Mouse (Mus musculus): ENCODE results near the gene Gm49673. TPM values are rescaled to one million over a fixed set of nuclear protein-coding genes. Genes with fewer than 3 reads are reported as not detected.
"Not testable (repeated sequence)": the region's sequence is repeated elsewhere in the genome, so short reads cannot be mapped to it uniquely, and the experiment has no call there.

The Gm49673 gene
- polyA plus RNA-seq, 2 experiments from 2014 or later, result not detected

GRCm38 (mm10) chr17:8129578-8129977, 18.0 kb downstream of the Gm49673 start:
- not testable (repeated sequence) for ATAC-seq

GRCm38 (mm10) chr17:8128326-8128993, 19.1 kb downstream of the Gm49673 start:
- ATAC-seq, result peak; percentile 93

GRCm38 (mm10) chr17:8124586-8124985, 23.0 kb downstream of the Gm49673 start:
- ATAC-seq, result not testable (repeated sequence)

GRCm38 (mm10) chr17:8122974-8123373, 24.6 kb downstream of the Gm49673 start:
- ATAC-seq, result not testable (repeated sequence)

GRCm38 (mm10) chr17:8116928-8117327, 30.7 kb downstream of the Gm49673 start:
- ATAC-seq, result not testable (repeated sequence)

GRCm38 (mm10) chr17:8116378-8116777, 31.2 kb downstream of the Gm49673 start:
- peak; percentile 59 for ATAC-seq

- peak; percentile 79 for ATAC-seq
Observed at GRCm38 (mm10) chr17:8112199-8112598, 35.4 kb downstream of the Gm49673 start.

GRCm38 (mm10) chr17:8101297-8101609, 46.3 kb downstream of the Gm49673 start:
- ATAC-seq, result not testable (repeated sequence)

- ATAC-seq, result not testable (repeated sequence)
Observed at GRCm38 (mm10) chr17:8100405-8101296, 46.9 kb downstream of the Gm49673 start.

GRCm38 (mm10) chr17:8096199-8096598, 51.4 kb downstream of the Gm49673 start:
- not testable (repeated sequence) for ATAC-seq

GRCm38 (mm10) chr17:8095653-8096052, 51.9 kb downstream of the Gm49673 start:
- not testable (repeated sequence) for ATAC-seq

- ATAC-seq, result peak; percentile 91
Observed at GRCm38 (mm10) chr17:8092537-8093526, 54.8 kb downstream of the Gm49673 start.

- not testable (repeated sequence) for ATAC-seq
Observed at GRCm38 (mm10) chr17:8091320-8091719, 56.3 kb downstream of the Gm49673 start.

GRCm38 (mm10) chr17:8069847-8070246, 77.7 kb downstream of the Gm49673 start:
- ATAC-seq, result not testable (repeated sequence)

GRCm38 (mm10) chr17:8056637-8057138, 90.9 kb downstream of the Gm49673 start:
- not testable (repeated sequence) for ATAC-seq

- not testable (repeated sequence) for ATAC-seq
Observed at GRCm38 (mm10) chr17:8055919-8056589, 91.5 kb downstream of the Gm49673 start.

- peak; percentile 94 for ATAC-seq
Observed at GRCm38 (mm10) chr17:8051247-8051646, 96.3 kb downstream of the Gm49673 start.

- ATAC-seq, result not testable (repeated sequence)
Observed at GRCm38 (mm10) chr17:8050218-8050617, 97.4 kb downstream of the Gm49673 start.

- peak; percentile 82 for ATAC-seq
Observed at GRCm38 (mm10) chr17:8046178-8046577, 101.4 kb downstream of the Gm49673 start.

GRCm38 (mm10) chr17:8041197-8041596, 106.4 kb downstream of the Gm49673 start:
- not testable (repeated sequence) for ATAC-seq

- not testable (repeated sequence) for ATAC-seq
Observed at GRCm38 (mm10) chr17:8039916-8040635, 107.5 kb downstream of the Gm49673 start.
